18 mouse cellular contexts compared by ENCODE assay signal in the genomic region with DNA sequence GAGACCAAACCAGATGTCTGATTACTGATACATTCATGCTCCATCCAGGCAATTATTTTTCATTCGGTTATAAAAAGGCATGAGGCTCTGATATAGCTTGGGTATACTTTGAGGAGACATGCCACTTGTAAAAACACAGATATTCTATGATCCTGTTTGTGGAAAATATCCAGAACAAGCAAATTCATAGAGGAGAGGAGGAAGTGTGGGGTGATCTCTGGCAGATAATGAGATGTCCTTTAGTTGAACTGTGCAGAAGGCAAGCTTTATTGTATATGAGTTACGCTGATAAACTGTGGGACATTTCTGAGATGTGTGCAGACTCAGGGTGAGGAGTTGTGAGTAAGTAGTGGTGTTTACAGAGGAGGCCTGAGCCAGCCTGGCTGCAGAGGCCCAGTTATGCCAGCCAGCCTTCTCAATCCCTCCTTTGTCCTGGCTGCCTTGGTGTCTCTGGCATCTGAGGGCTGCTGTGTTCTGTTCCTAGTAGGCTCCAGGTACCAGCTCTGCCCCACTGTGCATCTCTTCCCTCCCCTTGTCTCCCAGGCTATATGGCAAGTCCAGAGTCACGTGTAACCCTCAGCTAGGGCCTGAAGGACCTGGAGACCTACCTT. TPM values are rescaled to one million over a fixed set of nuclear protein-coding genes. Genes with fewer than 3 reads are reported as not detected.
DNase-seq lines count a peak whose midpoint lies in the region; ATAC-seq and TF ChIP-seq lines count a peak whose summit lies in the region.
"Had no signal": no experiment of that assay in that cellular context is flagged by ENCODE, and none has a peak within 500 bp of the region (broad histone marks: within the 10 kb centered on the region; RNA-seq: fewer than 3 reads in every experiment).

No protein-coding gene starts in this region.

- H3K9me3 ChIP-seq in hindbrain, embryonic 10.5 days = no peaks in the 10 kb centered on the region
- no peaks in the 10 kb centered on the region for H3K9me3 ChIP-seq in hindbrain, postnatal 0 days (ENCODE audit: low read length)
- no peaks in the 10 kb centered on the region for H3K9me3 ChIP-seq in MEL (replicated peaks; ENCODE audit: insufficient read depth, low read length)
- H3K9me3 ChIP-seq: embryonic facial prominence, embryonic 12.5 days; limb, embryonic 15.5 days had no signal

- H3K4me3 ChIP-seq in hindbrain, embryonic 10.5 days = no peak overlapping the region
- H3K4me3 ChIP-seq in hindbrain, postnatal 0 days (ENCODE audit: low read length) = no peak overlapping the region
- H3K4me3 ChIP-seq in MEL (ENCODE audit: control insufficient read depth in 1 of 2, insufficient read depth in 1 of 2, low read depth in 2 of 2, low read length in 2 of 2) = no peak overlapping the region
- H3K4me3 ChIP-seq: embryonic facial prominence, embryonic 12.5 days; heart, adult 2 months; limb, embryonic 15.5 days had no signal

- peak overlapping the region; percentile 46 for H3K27ac ChIP-seq in hindbrain, embryonic 10.5 days
- no peak overlapping the region for H3K27ac ChIP-seq in hindbrain, postnatal 0 days
- peak overlapping the region; percentile 66 for H3K27ac ChIP-seq in MEL (ENCODE audit: control insufficient read depth, low read depth, low read length)
- H3K27ac ChIP-seq: embryonic facial prominence, embryonic 12.5 days; heart, adult 2 months; limb, embryonic 15.5 days had no signal

- intact Hi-C loops in left cerebral cortex, postnatal 25 days (cut with DNase I) = loop anchor here (2.0 to 5.0 kb wide), 3 partner anchors 44 to 87 kb away; no protein-coding TSS in a partner anchor
- intact Hi-C loops in left cerebral cortex, postnatal 10 days (cut with DNase I) = loop anchor here (5.0 kb wide), 1 partner anchor 89 kb away; no protein-coding TSS in a partner anchor

- H3K4me2 ChIP-seq in hindbrain, postnatal 0 days (ENCODE audit: low read depth, low read length) = no peak overlapping the region
- H3K4me2 ChIP-seq: embryonic facial prominence, embryonic 12.5 days; limb, embryonic 15.5 days had no signal

- TF ChIP-seq EP300 in MEL (IDR thresholded peaks at IDR 0.05; ENCODE audit: low read depth in 1 of 2, low read length in 2 of 2) = peak; percentile 64 to 71; a peak in 3 of 4 replicates

- H3K9ac ChIP-seq in hindbrain, postnatal 0 days (replicated peaks; ENCODE audit: low read length) = no peak overlapping the region
- peak overlapping the region; percentile 6 for H3K9ac ChIP-seq in MEL (ENCODE audit: control insufficient read depth, low read depth, low read length, poor library complexity, severe bottlenecking)
- H3K9ac ChIP-seq: embryonic facial prominence, embryonic 12.5 days; limb, embryonic 15.5 days; liver, postnatal 0 days had no signal

- H3K79me2 ChIP-seq in MEL (ENCODE audit: control insufficient read depth, insufficient read depth, low read length, poor library complexity) = no peaks in the 10 kb centered on the region

- 84% methylated on average over 3 of the region's 3 CpGs for whole genome bisulfite sequencing in hindbrain, embryonic 10.5 days
- WGBS in hindbrain, postnatal 0 days = 80% methylated on average over 3 of the region's 3 CpGs

- peaks cover 40% of the 10 kb centered on the region for H3K4me1 ChIP-seq in hindbrain, embryonic 10.5 days (replicated peaks)
- H3K4me1 ChIP-seq in hindbrain, postnatal 0 days (ENCODE audit: insufficient read depth, low read length) = no peaks in the 10 kb centered on the region
- H3K4me1 ChIP-seq in MEL (ENCODE audit: control insufficient read depth in 1 of 2, insufficient read depth in 2 of 2, low read length in 2 of 2) = peaks cover 17 to 25% of the 10 kb centered on the region in 2 experiments; a peak in 3 of 4 replicates

- TF ChIP-seq CTCF in hindbrain, postnatal 0 days (IDR thresholded peaks at IDR 0.05; ENCODE audit: low read depth) = no peak
- TF ChIP-seq CTCF in MEL (IDR thresholded peaks at IDR 0.05 in 2 of 3, conservative IDR thresholded peaks at IDR 0.05 in 1 of 3; ENCODE audit: control insufficient read depth in 1 of 3, insufficient read depth in 1 of 3, low read depth in 2 of 3, low read length in 3 of 3, poor library complexity in 1 of 3, severe bottlenecking in 1 of 3) = no peak

- no peak for DNase-seq in hindbrain, embryonic 10.5 days (ENCODE audit: low spot score)
- DNase-seq in hindbrain, postnatal 0 days (ENCODE audit: low spot score) = no peak
- peak; percentile 8 to 18 for DNase-seq in left cerebral cortex, postnatal 25 days (ENCODE audit: low spot score in 2 of 2)
- DNase-seq in left cerebral cortex, postnatal 10 days (ENCODE audit: extremely low spot score in 1 of 2, low spot score in 2 of 2) = no peak
- peak; percentile 75 for DNase-seq in MEL (ENCODE audit: low read depth, low spot score)
- no peak for DNase-seq in ovary, adult 18-20 months (ENCODE audit: low spot score)
- DNase-seq: adrenal gland, postnatal 25 days; thymus, postnatal 25 days had no signal

- ATAC-seq in hindbrain, postnatal 0 days = no peak
- peak; percentile 6; the same call in 1 of the 2 replicates for ATAC-seq in megakaryocyte-erythroid progenitor cell, adult 5-6 weeks (replicated peaks; ENCODE audit: low FRiP score, low TSS enrichment, poor library complexity, severe bottlenecking)

- TF ChIP-seq RAD21 in MEL (IDR thresholded peaks at IDR 0.05; ENCODE audit: low read depth, low read length) = no peak

- no peak for TF ChIP-seq POLR2A in MEL (IDR thresholded peaks at IDR 0.05; ENCODE audit: control insufficient read depth in 1 of 2, insufficient read depth in 1 of 2, low read depth in 1 of 2, low read length in 2 of 2, poor library complexity in 1 of 2)

- peaks cover 25% of the 10 kb centered on the region for H3K27me3 ChIP-seq in hindbrain, embryonic 10.5 days (ENCODE audit: insufficient read depth, poor library complexity, severe bottlenecking)
- peaks cover 5% of the 10 kb centered on the region; the same call in 1 of the 2 replicates for H3K27me3 ChIP-seq in hindbrain, postnatal 0 days (ENCODE audit: insufficient read depth, low read length)
- H3K27me3 ChIP-seq in MEL (ENCODE audit: control insufficient read depth in 1 of 2, insufficient read depth in 2 of 2, low read length in 2 of 2) = no peaks in the 10 kb centered on the region

- no peaks in the 10 kb centered on the region for H3K36me3 ChIP-seq in hindbrain, embryonic 10.5 days
- no peaks in the 10 kb centered on the region for H3K36me3 ChIP-seq in hindbrain, postnatal 0 days (ENCODE audit: insufficient read depth, low read length)
- peaks cover 0 to 25% of the 10 kb centered on the region in 2 experiments; a peak in 2 of 4 replicates for H3K36me3 ChIP-seq in MEL (ENCODE audit: control insufficient read depth in 1 of 2, insufficient read depth in 2 of 2, low read length in 2 of 2)
- H3K36me3 ChIP-seq: embryonic facial prominence, embryonic 12.5 days; limb, embryonic 15.5 days had no signal

TF ChIP-seq in MEL, 35 proteins besides CTCF, POLR2A, EP300 and RAD21 (continues in another document):
- TF ChIP-seq GATA1 (IDR thresholded peaks at IDR 0.05; ENCODE audit: low read depth, low read length) (peak; percentile 77), UBTF (IDR thresholded peaks at IDR 0.05; ENCODE audit: borderline replicate concordance, insufficient read depth, low read depth, low read length) (no peak), POLR2AphosphoS5 (IDR thresholded peaks at IDR 0.05; ENCODE audit: borderline replicate concordance, low read depth, low read length) (no peak), BHLHE40 (IDR thresholded peaks at IDR 0.05; ENCODE audit: borderline replicate concordance, low read depth, low read length) (no peak), TCF12 (IDR thresholded peaks at IDR 0.05; ENCODE audit: low read depth, low read length) (peak; percentile 53), KAT2A (conservative IDR thresholded peaks at IDR 0.05; ENCODE audit: low read depth, low read length) (no peak), TAL1 (IDR thresholded peaks at IDR 0.05; ENCODE audit: low read length) (peak; percentile 65), USF2 (IDR thresholded peaks at IDR 0.05; ENCODE audit: borderline replicate concordance in 1 of 2, insufficient read depth in 1 of 2, low read depth in 1 of 2, low read length in 2 of 2) (no peak)

RNA-seq across cellular contexts. Expression of a gene that starts 3.2 kb away (rescaled TPM):
- polyA plus RNA-seq in hindbrain, embryonic 10.5 days (2016; fragmentation: Nextera tagmentation; extraction: Ambion mirVana) = 0.22 and 0.38 TPM in 2 replicates
- total RNA-seq in hindbrain, postnatal 0 days (2014; rRNA removed) = not detected in 2 replicates
- not detected in 2 replicates for polyA plus RNA-seq in hindbrain, postnatal 0 days (2015; fragmentation: Nextera tagmentation; extraction: Ambion mirVana)
- not detected for total RNA-seq in left cerebral cortex, postnatal 25 days (2021)
- total RNA-seq in left cerebral cortex, postnatal 10 days (2021) = not detected
- 0.08 TPM in 1 of 2 replicates, not detected in the other for total RNA-seq in MEL (2012; rRNA removed)
- under 1 TPM in 1 of 2 experiments, not detected in 1; 0.10 TPM for polyA plus RNA-seq in MEL (2012; ENCODE audit: insufficient read depth in 1 of 2, insufficient read length in 2 of 2, low read depth in 1 of 2, low replicate concordance in 2 of 2, missing spikeins in 1 of 2)
- total RNA-seq in megakaryocyte-erythroid progenitor cell, adult 5-6 weeks (2014; fragmentation: Nextera tagmentation) = not detected in 2 replicates
- total RNA-seq in megakaryocyte-erythroid progenitor cell, adult 5-6 weeks (2017) = 1.1 TPM in 1 of 2 replicates, not detected in the other
- total RNA-seq: adrenal gland, postnatal 25 days; gastrocnemius, postnatal 14 days; heart, adult 2 months; left cerebral cortex, adult 8-10 months; neutrophil, adult 5-6 weeks had no signal
- polyA plus RNA-seq: cerebellum, adult 2 months; embryonic facial prominence, embryonic 12.5 days; heart, adult 2 months; heart, embryonic 16.5 days had no signal

RNA-seq across cellular contexts. Expression of a gene that starts 18.0 kb away (rescaled TPM):
- polyA plus RNA-seq in hindbrain, embryonic 10.5 days (2016; fragmentation: Nextera tagmentation; extraction: Ambion mirVana) = not detected in 2 replicates
- total RNA-seq in hindbrain, postnatal 0 days (2014; rRNA removed) = not detected in 2 replicates
- not detected in 2 replicates for polyA plus RNA-seq in hindbrain, postnatal 0 days (2015; fragmentation: Nextera tagmentation; extraction: Ambion mirVana)
- total RNA-seq in left cerebral cortex, postnatal 25 days (2021) = not detected
- total RNA-seq in left cerebral cortex, postnatal 10 days (2021) = not detected
- total RNA-seq in MEL (2012; rRNA removed) = not detected in 2 replicates
- not detected for polyA plus RNA-seq in MEL (2012; ENCODE audit: insufficient read depth in 1 of 2, insufficient read length in 2 of 2, low read depth in 1 of 2, low replicate concordance in 2 of 2, missing spikeins in 1 of 2)
- total RNA-seq in megakaryocyte-erythroid progenitor cell, adult 5-6 weeks (2014; fragmentation: Nextera tagmentation) = not detected in 2 replicates
- not detected in 2 replicates for total RNA-seq in megakaryocyte-erythroid progenitor cell, adult 5-6 weeks (2017)
- total RNA-seq: adrenal gland, postnatal 25 days; gastrocnemius, postnatal 14 days; heart, adult 2 months; left cerebral cortex, adult 8-10 months; neutrophil, adult 5-6 weeks had no signal
- polyA plus RNA-seq: cerebellum, adult 2 months; embryonic facial prominence, embryonic 12.5 days; heart, adult 2 months; limb, embryonic 15.5 days had no signal

RNA-seq across cellular contexts. Expression of a gene that starts 44.0 kb away (rescaled TPM):
- 72.2 and 89.0 TPM in 2 replicates for polyA plus RNA-seq in hindbrain, embryonic 10.5 days (2016; fragmentation: Nextera tagmentation; extraction: Ambion mirVana)
- total RNA-seq in hindbrain, postnatal 0 days (2014; rRNA removed) = 254 and 279 TPM in 2 replicates
- 152 and 159 TPM in 2 replicates for polyA plus RNA-seq in hindbrain, postnatal 0 days (2015; fragmentation: Nextera tagmentation; extraction: Ambion mirVana)
- 100 to 1,000 TPM; 472 to 481 TPM for total RNA-seq in left cerebral cortex, postnatal 25 days (2021)
- 100 to 1,000 TPM; 566 to 585 TPM for total RNA-seq in left cerebral cortex, postnatal 10 days (2021)
- 10.9 and 13.3 TPM in 2 replicates for total RNA-seq in MEL (2012; rRNA removed)
- 10 to 100 TPM in 1 of 2 experiments, not detected in 1; 25.8 TPM for polyA plus RNA-seq in MEL (2012; ENCODE audit: insufficient read depth in 1 of 2, insufficient read length in 2 of 2, low read depth in 1 of 2, low replicate concordance in 2 of 2, missing spikeins in 1 of 2)
- total RNA-seq in megakaryocyte-erythroid progenitor cell, adult 5-6 weeks (2014; fragmentation: Nextera tagmentation) = 17.1 and 34.5 TPM in 2 replicates
- total RNA-seq in megakaryocyte-erythroid progenitor cell, adult 5-6 weeks (2017) = 5.9 and 21.1 TPM in 2 replicates

Comparison
In these comparisons a context has a peak if more than half of its experiments do, and no peak if none do; other contexts are left out.
1. DNase-seq: peak in left cerebral cortex, postnatal 25 days (2 of 2) and MEL (single experiment); none in hindbrain, embryonic 10.5 days (single experiment), hindbrain, postnatal 0 days (single experiment), left cerebral cortex, postnatal 10 days (0 of 2) and ovary, adult 18-20 months (single experiment).